Mouse (Mus musculus): ENCODE measurements around the gene Fancc.

Gene Fancc

DNA sequence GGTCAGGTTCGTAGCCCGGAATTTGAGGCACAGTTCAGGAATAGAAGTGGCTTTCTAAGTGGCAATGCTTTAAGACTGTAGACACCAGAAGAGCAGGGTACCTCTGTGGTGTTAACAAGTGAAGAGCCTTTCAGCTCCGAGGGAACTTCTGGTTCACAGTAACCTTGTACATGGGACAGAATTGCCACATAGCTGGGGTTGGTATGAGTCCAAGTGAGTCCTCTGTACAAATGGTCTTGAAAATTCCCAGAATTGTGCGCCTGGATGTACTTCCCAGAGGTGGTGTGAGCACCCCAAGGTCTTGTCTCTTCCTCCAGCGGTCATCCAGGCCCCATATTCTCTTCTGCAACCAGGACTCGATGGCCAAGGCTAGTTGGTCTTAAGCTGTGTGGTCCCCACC, 206.1 kb downstream of the Fancc start:
- DNase-seq (ENCODE audit: low spot score in 2 of 2): no peak

- no peak for DNase-seq (ENCODE audit: low spot score in 2 of 2)
Measured at GRCm38 (mm10) chr13:63290126-63290525, 207.0 kb downstream of the Fancc start.

GRCm38 (mm10) chr13:63289687-63290086, 207.4 kb downstream of the Fancc start:
- no peak for DNase-seq (ENCODE audit: low spot score in 2 of 2)

GRCm38 (mm10) chr13:63289152-63289551, 207.9 kb downstream of the Fancc start:
- DNase-seq (ENCODE audit: low spot score in 2 of 2): no peak

- DNase-seq (ENCODE audit: low spot score in 2 of 2): no peak
Measured at GRCm38 (mm10) chr13:63286483-63287102, 210.5 kb downstream of the Fancc start.

DNA sequence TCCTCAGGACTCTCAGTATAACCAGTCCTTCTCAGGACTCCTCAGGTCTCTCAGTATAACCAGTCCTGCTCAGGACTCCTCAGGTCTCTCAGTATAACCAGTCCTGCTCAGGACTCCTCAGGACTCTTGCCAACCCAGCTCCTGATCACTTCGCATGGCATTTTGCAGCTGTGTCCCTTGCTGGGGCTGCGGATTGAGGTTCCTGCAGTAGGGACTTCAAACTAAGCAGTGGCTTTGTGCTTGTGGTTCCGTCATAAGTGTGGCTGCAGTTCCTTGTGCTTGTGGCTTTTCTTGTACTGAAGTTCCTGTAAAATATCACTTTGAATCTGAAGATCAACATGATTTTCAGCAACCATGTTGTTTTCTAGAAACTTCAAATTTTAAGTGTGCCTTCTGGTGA, 212.3 kb downstream of the Fancc start:
- no peak for DNase-seq (ENCODE audit: low spot score in 2 of 2)

GRCm38 (mm10) chr13:63283236-63283635, 213.8 kb downstream of the Fancc start:
- no peak for DNase-seq (ENCODE audit: low spot score in 2 of 2)

GRCm38 (mm10) chr13:63281206-63281605, 215.9 kb downstream of the Fancc start:
- no peak for DNase-seq (ENCODE audit: low spot score in 2 of 2)

DNA sequence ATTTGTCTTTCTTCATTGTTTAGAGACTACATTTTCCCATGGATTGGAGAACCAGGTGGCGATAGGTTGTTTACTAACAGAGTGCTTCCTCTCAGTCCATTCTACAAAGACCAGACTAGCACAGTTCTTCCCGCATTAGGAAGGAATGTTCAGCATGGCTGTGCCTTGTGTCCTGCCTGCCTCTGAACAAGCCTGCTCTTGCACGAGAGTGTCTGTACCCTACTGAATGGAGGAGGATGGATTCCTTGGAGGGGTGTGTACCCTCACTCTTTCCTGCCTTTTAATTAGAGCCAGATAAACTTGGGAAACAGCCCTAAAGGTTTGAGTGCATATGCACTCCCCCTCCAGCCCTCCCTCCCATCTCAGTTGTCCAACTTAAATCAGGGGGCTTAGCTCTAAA, 216.7 kb downstream of the Fancc start:
- no peak for DNase-seq (ENCODE audit: low spot score in 2 of 2)

DNA sequence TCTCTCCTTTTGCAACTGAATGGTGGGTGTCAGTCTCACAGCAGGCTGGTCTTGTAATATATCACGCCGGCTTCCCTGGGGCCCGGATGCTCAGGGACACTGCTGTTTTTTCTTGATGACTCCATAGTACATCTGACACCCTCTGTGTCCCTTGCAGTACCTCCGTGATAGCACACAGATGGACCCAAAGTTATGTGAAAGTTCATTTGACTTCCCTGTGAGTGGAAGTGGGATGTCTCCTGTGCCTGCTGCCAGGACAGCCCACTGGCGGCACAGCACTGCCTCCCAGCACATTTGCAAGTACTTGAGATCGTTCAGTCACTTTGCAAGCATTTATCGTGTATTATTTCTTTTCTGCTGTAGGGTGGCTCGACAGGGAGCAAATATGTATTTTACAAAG, 217.3 kb downstream of the Fancc start:
- DNase-seq (ENCODE audit: low spot score in 2 of 2): no peak

GRCm38 (mm10) chr13:63278796-63279475, 218.1 kb downstream of the Fancc start:
- DNase-seq (ENCODE audit: low spot score in 2 of 2): peak in 1 of 2 experiments; percentile 40

DNA sequence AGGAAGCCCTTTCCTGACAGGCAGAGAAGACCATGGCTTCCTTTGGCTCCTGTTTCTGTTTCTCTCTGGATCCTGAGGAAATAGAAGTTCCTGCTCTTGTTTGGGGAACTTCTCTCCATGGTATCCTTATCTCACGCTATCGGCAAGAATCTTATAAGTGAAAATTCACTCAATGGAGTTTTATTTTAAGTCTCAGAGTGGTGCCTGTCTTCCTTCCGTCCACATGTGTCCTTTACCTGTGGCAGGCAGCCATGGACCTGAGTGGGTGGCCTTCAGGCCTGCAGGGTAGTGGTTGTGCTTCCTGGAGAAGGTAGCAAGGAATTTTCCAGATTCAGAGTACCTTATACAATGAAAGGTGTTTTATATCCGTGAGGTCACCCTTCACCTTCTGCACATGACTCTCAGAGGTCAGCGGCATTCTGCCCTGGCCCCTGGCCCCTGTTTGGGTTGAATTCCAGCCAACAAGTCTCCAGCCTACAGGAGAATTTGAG, 218.9 kb downstream of the Fancc start:
- DNase-seq (ENCODE audit: low spot score in 2 of 2): no peak

GRCm38 (mm10) chr13:63277316-63277715, 219.8 kb downstream of the Fancc start:
- no peak for DNase-seq (ENCODE audit: low spot score in 2 of 2)

GRCm38 (mm10) chr13:63276389-63276788, 220.7 kb downstream of the Fancc start:
- DNase-seq (ENCODE audit: low spot score in 2 of 2): no peak

DNA sequence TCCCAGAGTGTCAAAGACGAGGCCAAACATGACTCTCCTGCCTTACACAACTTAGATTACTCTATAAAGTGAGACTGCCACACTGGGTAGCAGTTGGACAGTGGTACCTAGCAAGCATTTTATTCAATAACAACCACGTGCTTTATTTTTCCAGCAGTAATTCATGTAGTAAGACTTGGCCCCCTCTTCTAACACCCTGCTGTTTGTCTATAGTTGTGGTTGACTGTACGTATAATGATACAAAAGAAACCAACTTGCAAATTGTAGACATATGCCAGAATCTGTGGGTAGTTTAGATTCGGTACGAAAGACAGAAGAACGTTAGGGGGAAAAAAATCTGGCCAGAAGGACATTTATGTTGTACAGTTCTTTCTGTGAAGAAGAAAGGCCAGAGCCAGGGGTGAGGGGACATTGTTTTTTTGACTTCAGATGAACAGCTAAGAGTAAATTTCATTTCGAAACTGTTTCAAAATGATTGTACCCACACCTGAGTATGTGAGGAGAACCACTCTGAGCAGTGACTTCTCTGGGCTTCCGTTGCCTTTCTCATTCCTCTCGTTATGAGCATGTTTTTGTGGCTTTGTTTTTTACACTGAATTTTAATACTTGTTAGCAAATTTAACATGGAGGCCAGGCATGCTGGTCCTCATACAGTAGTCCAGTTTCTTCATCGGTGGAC, 222.5 kb downstream of the Fancc start:
- no peak for DNase-seq (ENCODE audit: low spot score in 2 of 2)

DNA sequence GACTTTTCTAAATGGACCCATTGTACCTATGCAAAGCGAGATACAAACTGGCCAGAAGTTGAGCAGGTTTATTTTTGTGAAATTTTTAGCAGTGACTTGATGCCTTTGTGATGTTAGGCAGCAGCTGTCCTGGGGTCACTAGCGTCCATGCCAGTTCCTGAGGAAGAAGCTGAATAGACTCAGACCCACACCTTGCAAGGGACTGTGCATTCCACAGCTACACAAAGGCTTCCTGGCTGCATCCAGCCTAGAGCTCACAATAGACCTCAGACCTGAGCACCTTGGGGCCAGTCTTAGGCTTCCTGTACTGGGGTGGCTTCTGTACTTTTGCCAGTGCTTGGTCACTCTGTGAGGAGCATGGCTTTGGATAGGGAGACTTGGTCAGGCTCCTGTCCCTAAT, 223.2 kb downstream of the Fancc start:
- no peak for DNase-seq (ENCODE audit: low spot score in 2 of 2)

DNA sequence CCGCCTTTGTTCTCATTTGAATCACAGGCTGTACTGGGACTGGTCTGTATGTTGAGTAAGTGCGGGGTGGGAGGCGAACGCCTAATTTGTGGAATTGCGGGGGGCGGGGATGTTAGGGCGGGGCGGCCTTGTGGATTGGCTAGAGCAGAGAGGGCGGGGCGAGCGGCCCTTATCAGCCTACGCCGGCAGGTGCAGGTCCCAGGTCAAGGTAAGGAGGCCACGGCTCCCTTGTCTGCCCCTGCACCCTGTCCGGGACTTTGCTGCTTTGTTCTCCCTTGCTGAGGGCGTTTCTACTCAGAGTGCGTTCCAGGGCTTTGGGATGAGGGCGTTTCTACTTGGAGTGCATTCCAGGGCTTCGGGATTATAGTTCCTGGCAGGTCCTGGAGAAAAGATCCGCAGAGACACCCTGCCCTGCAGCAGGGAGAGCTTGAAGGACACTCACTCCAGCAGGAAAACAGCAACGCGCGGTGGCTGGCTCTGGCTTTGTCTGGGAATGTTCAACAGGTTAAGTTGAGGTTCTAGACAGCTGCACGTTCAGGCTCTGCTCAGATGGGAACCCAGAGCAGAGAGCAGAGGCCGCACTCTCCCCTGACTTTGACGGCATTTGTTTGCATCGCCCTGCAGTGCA, 224.4 kb downstream of the Fancc start:
- no peak for DNase-seq (ENCODE audit: low spot score in 2 of 2)

DNA sequence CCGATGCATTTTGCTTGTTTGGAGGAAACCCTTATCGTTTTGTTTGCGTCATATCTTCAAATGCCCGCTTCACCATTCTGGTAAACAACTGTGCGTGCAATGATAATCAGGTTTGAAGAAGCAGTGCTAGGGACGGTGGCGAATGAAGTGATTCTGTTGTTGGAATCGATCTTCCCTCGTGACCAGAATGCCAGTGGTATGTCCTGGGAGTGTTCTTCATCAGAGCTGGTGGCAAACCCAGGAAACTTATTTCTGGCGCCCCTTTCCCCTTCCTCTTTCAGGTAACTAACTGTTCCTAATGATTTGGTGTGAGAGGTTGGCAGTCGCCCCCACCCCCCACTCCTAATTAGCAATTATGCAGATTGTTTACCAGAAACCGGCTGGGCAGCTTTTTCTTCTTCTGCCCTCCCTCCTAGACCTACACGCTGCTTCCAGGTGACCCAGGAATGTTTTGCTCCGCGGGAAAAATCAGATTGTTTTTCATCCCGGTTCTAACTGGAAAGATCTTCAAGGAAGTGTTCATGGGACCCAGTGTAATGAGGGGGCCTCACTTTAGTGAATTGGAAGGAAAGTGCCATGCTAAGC, 225.0 kb downstream of the Fancc start:
- DNase-seq (ENCODE audit: low spot score in 2 of 2): no peak

- DNase-seq (ENCODE audit: low spot score in 2 of 2): no peak
Measured at GRCm38 (mm10) chr13:63270191-63270590, 226.9 kb downstream of the Fancc start.

DNA sequence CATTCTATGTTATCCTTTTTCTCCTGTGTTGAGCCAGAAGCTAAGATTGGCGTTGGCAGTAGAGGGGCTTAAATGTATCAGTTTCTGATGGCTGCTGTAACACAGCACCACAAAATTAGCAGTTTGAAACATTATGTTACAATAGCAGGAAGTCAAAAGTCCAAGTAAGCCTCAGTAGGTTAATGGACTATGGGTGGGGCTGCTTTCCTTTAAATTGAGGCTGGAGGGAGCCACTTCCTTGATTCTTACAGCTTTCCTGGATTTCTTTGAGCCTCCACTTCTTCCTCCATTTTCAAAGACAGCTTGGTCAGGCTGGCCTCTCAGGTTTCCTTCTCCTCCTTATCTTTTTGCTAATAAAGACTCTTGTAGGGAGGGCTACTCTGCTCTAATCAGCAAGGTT, 228.3 kb downstream of the Fancc start:
- no peak for DNase-seq (ENCODE audit: low spot score in 2 of 2)

DNA sequence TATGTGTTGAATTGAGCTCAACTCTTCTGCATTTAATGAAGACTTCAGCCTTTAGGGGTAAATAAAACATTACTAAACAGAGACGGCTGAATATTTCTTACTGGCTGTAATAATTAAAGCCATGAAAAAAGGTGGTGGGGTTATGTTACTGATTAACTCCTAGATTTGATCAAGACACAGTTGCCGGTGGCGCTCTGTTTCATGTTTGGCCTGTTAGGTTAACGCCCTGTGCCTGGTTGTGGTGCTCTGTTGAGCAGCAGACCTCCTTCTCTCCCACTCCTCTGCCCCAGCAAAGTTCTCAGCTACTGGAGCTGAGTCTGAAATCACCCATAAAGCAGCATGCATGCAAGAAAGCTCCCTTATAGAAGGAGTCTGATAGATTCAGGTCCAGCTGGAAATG, 228.7 kb downstream of the Fancc start:
- no peak for DNase-seq (ENCODE audit: low spot score in 2 of 2)
